Mouse (Mus musculus): Measurements from ENCODE around the gene Ss18l1. TPM values are rescaled to one million over a fixed set of nuclear protein-coding genes. Genes with fewer than 3 reads are reported as not detected.

Gene Ss18l1
- total RNA-seq, 1 experiment from 2014 or later = 10.6 TPM

- no peak for ATAC-seq (ENCODE audit: extremely low read depth, insufficient number of reproducible peaks, low FRiP score, poor library complexity, severe bottlenecking)
Measured at GRCm38 (mm10) chr2:180077622-180078021, 35.3 kb downstream of the Ss18l1 start.

DNA sequence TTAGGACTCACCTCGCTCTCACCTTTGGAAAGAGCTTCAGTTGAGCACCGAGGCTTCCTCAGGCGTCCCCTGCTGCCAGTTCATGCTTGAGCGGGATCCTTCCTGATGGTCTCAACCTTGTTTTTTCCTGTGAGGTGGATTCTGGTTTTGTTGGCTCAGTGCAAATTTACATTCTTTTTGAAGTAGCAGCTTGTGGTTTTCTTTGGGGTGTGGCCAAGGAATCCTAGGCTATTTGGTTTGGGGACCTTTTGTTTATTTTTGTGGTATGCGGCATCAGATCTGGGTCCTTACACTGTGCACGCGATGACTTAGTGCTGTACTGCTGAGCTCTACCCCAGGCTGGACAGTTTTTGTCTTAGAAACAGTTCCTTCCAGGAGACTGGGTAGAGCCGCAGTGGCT is 38.4 kb downstream of the Ss18l1 start:
- ATAC-seq (ENCODE audit: extremely low read depth, insufficient number of reproducible peaks, low FRiP score, poor library complexity, severe bottlenecking) = no peak

GRCm38 (mm10) chr2:180083063-180083462 is 40.8 kb downstream of the Ss18l1 start:
- no peak for ATAC-seq (ENCODE audit: extremely low read depth, insufficient number of reproducible peaks, low FRiP score, poor library complexity, severe bottlenecking)

- ATAC-seq (ENCODE audit: extremely low read depth, insufficient number of reproducible peaks, low FRiP score, poor library complexity, severe bottlenecking) = no peak
Measured at GRCm38 (mm10) chr2:180084565-180084964, 42.3 kb downstream of the Ss18l1 start.

DNA sequence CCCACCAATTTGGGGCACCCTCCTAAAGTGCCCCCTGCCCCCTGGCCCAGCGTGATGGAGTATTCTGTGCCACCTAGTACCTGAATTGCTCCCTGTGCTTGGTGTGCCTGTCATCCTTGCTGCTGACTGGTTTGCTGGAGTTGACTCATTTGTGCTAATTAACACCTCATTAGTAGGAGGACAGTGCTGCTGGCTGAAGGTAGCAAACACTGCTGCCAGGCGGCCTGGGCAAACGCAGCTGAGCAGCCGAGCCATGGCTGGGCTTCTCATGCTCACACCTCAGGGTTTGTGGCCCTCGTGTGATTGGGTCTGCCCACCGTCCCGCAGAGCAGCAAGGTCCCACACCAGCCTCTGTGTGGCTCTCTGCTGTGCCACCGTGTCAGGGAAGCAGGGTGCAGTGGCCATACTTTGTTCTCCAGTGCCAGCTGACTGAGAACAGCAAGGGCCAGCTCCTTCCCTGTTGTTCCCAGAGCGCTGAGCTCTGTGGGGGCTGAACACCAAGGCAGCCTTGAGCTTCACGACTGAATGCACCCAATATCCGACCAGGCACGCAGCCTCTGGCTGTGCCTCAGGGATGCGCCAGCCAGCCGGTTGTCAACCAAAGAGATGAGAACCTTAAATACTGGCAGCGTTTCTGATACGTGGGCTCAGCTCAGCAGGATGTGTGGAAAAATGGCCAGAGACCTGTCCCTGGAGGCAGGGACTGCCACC is 43.8 kb downstream of the Ss18l1 start:
- no peak for ATAC-seq (ENCODE audit: extremely low read depth, insufficient number of reproducible peaks, low FRiP score, poor library complexity, severe bottlenecking)

- no peak for ATAC-seq (ENCODE audit: extremely low read depth, insufficient number of reproducible peaks, low FRiP score, poor library complexity, severe bottlenecking)
Measured at GRCm38 (mm10) chr2:180086637-180087027, 44.3 kb downstream of the Ss18l1 start.

DNA sequence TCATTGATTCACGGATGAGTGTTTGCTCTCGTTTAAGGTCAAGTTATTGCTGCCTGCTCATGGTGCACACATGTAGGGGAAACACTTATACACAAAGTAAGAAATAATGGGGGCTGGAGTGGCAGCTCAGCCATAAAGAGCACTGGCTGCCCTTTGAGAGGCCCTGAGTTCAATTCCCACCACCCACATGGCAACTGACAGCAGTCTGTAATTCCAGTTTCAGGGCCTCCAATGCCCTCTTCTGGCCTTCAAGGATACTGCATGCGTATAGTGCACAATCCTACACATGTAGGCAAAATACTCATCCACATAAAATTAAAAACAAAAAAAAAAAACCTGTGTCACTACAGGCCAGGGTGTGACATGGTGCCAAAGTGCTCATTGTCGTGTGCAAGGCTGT is 45.2 kb downstream of the Ss18l1 start:
- ATAC-seq (ENCODE audit: extremely low read depth, insufficient number of reproducible peaks, low FRiP score, poor library complexity, severe bottlenecking) = no peak

- no peak for ATAC-seq (ENCODE audit: extremely low read depth, insufficient number of reproducible peaks, low FRiP score, poor library complexity, severe bottlenecking)
Measured at GRCm38 (mm10) chr2:180090285-180090684, 48.0 kb downstream of the Ss18l1 start.

GRCm38 (mm10) chr2:180095711-180096110 is 53.4 kb downstream of the Ss18l1 start:
- no peak for ATAC-seq (ENCODE audit: extremely low read depth, insufficient number of reproducible peaks, low FRiP score, poor library complexity, severe bottlenecking)

DNA sequence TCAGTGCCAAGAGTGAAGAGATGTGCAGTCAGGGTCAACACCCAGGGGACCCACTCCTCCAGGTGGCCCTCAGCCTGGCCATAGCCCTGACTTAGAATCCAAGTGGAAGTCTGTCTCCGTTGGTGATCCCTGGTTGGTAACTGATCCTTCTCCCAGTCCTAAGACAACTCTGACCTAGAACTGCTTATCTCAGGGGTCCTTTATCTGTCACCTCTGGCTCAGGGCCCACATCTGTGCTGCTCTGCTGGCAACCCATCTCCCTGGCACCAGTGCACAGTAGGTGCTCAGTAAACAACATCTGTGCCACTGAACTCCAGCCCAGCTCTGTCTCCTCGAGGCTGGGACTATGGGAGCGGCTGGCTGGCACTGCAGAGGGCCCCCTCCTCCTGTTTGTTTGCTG is 55.3 kb downstream of the Ss18l1 start:
- no peak for ATAC-seq (ENCODE audit: extremely low read depth, insufficient number of reproducible peaks, low FRiP score, poor library complexity, severe bottlenecking)

DNA sequence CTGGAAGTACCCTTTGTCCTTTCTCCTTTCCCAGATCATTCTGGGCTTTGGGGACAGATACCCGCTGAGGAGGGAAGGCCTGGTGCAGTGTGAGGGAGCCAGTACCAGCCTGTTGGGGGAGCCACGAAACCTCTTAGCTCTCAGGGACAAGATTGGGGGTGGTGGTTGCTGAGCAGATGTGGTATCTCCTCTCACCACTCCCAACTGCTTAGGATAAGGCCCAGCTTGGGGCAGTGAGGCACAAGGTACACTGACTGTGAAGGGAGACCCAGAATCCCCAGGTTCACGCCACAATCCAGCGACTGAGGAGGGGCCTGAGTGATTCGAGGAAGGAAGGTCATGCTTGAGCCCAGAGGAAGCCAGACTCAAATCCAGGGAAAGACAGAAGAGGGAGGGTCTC is 55.9 kb downstream of the Ss18l1 start:
- ATAC-seq (ENCODE audit: extremely low read depth, insufficient number of reproducible peaks, low FRiP score, poor library complexity, severe bottlenecking) = no peak

DNA sequence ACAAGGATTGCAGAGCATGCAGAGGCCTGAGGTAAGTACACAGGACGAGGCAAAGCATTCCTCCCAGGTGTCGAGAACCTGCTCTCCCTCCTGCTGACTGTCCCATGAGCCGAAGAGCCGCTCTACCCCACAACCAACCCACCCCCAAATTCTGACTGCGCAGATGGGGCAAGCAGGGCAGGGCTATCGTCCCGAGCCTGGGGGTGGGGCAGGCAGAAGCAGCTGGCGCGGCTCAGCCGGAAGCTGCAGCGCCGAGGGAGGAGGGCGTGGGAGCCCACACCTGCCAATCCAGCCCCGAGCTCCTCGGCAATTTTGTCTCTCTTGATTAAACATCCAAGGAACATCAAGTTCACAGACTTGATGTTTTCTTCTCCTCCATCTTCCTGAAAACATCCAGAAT is 57.2 kb downstream of the Ss18l1 start:
- ATAC-seq (ENCODE audit: extremely low read depth, insufficient number of reproducible peaks, low FRiP score, poor library complexity, severe bottlenecking) = no peak

GRCm38 (mm10) chr2:180103151-180103977 is 61.1 kb downstream of the Ss18l1 start:
- no peak for ATAC-seq (ENCODE audit: extremely low read depth, insufficient number of reproducible peaks, low FRiP score, poor library complexity, severe bottlenecking)

GRCm38 (mm10) chr2:180103978-180104658 is 61.8 kb downstream of the Ss18l1 start, which contains the start of gene Hrh3:
TSS of gene Hrh3 (minus strand) at chr2:180104488.
- no peak for ATAC-seq (ENCODE audit: extremely low read depth, insufficient number of reproducible peaks, low FRiP score, poor library complexity, severe bottlenecking)

DNA sequence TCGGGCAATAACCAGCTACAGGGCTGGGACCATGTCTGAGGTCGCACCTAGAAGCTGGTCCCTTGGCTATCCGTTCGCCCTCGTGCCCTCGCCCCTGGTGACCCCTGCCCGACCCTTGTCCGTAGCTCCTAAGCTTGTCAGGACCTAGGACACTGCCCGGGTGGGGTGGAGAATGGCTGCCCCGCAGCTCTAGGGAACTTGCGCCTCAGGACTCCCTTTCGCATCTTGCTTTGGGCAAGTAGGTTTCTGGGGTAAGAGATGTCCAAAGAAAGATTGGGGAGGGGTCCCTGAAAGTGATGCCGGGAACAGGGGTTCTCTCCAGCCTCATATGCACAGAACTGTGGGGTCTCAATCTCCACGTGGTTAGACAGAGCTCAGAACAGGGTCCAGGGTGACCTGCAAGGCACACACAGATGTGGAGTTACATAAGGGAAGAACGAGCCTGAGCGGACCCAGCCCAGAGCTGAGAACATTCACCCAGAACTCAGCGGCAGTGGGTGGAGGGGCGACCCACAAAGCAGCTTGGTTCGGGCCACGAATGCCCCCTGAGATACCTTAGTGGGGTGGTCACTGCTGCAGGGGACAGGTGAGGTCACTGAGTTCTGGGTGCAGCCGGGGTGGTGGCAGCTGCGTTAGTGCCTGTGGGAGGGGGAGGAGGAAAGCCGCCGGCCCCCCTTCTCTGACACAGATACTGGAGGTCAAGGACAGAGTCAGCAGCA is 62.5 kb downstream of the Ss18l1 start:
- no peak for ATAC-seq (ENCODE audit: extremely low read depth, insufficient number of reproducible peaks, low FRiP score, poor library complexity, severe bottlenecking)

- no peak for ATAC-seq (ENCODE audit: extremely low read depth, insufficient number of reproducible peaks, low FRiP score, poor library complexity, severe bottlenecking)
Measured at GRCm38 (mm10) chr2:180105441-180106190, 63.3 kb downstream of the Ss18l1 start.

GRCm38 (mm10) chr2:180107081-180107480 is 64.8 kb downstream of the Ss18l1 start:
- ATAC-seq (ENCODE audit: extremely low read depth, insufficient number of reproducible peaks, low FRiP score, poor library complexity, severe bottlenecking) = no peak

GRCm38 (mm10) chr2:180108285-180108684 is 66.0 kb downstream of the Ss18l1 start:
- no peak for ATAC-seq (ENCODE audit: extremely low read depth, insufficient number of reproducible peaks, low FRiP score, poor library complexity, severe bottlenecking)
